Mouse (Mus musculus) monocyte, adult 5-6 weeks (primary cell): ENCODE results near the gene Cyth1. TPM values are rescaled to one million over a fixed set of nuclear protein-coding genes. Genes with fewer than 3 reads are reported as not detected.
A peak's percentile ranks its signal among the peaks of the same experiment; 100 is the strongest.

ENCODE experiments used
- ATAC-seq: fragments of 153-309, 156-312 bp; replicated peaks from 2 replicates; pipeline ENCODE4 v1.8.0; 2017; ENCODE audit warnings: mild to moderate bottlenecking; ENCODE audit not compliant: low TSS enrichment, insufficient number of reproducible peaks, severe bottlenecking, poor library complexity, low FRiP score
- total RNA-seq: library from RNA; stranded (forward); fragments of 200-1000, 200-491, 200-594 nt; gene quantifications from 3 replicates; pipeline ENCODE4 v1.2.3, GENCODE M21; 2017

The Cyth1 gene
- total RNA-seq: 110 to 193 TPM (median 136 TPM) in 3 replicates

DNA sequence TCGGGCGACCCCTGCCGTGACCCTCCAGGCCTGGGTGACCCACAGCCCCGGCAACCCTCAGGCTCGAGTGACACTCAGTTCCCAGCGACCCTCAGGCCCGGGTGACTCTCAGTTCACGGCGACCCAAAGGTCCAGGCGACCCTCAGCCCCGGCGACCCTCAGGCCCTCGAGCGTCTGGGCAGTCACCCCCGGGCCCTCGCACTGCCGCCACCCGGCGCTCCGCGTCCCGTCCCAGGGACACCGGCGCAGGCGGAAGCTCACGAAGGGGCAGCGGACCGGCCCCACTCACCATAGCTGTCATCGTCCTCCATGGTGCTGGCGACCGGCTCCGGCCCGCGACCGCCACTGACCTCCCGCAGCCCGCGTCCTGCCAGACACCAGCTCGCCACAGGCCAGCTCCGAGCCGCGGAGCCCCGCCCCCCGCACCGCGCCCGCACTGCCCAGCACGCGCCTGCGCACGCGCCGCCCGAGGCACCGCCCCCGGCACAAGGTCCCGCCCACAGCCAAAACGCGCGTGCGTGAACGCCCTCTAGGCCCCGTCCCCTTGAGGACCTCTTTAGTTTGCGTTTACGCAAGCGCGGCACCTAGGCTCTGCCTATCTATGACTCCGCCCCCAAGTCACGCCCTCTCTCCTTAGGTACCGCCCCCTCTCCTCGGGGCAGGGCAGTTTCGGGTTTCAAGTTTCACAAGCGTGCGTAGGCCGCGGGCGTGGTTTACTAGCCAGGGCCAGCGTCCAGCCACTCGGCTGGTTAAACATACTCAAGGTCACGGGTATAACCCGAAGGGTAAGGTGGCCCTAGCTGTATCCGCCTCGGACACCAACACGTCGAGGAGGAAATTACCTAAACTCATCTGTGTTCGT, at the start of gene Cyth1:
Cyth1 (minus strand) TSS at position 443 of the 862 bp plus-strand sequence.
- ATAC-seq: peak; percentile 91

DNA sequence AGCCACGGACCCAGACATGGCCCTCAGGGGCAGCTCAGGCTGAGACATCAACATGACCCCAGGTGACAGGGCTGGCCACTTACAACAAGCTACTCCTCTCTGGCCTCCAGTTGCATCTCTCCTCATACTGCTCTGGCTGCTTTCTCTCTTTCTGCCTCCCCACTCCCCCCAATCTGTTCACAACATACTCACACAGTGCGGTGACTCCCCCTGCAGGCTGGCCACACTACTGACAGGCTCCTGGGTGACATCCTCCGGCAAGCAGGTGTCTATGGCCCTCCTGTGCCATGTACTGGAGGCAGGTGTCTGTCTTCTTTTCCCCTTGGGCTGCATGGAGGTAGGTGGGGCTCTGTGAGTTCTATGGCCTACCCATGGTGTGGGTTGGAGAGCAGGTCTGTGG, 49.6 kb upstream of the Cyth1 start:
- no peak for ATAC-seq

DNA sequence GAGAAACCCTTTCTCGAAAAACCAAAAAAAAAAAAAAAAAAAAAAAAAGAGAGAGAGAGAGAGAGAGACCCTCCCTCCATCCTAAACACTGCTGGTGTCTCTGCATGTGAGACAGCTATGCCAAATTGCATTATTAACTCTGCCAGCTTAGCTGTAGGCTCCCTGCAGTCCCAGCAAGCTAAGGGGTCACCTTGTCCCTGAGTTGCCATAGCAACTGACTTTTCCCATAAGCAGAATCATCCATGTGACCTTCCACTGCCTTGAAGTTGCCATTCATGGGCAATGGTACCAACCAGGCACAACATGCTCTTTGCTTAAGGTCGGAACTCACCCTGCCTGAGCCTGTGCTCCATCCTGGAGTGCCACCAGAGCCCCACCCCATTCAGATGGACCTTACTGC, 46.6 kb upstream of the Cyth1 start:
- ATAC-seq: no peak

DNA sequence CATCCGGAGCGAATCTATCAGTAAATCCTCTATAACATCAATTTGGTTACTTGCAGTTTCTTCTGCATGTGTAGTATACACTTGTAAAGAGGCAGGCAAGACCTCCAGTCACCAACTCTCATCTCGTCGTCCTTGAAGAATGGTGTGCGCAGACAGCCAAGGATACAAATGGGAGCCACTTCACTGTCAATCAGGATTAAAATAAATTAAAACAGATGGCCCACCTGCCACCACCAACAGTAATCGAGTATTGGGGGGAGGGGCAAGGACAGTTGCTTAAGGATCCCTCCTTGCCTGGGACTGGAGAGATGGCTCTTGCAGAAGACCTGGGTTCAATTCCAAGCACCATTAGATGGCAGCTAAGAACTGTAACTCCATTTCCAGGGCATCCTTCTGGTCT, 44.3 kb upstream of the Cyth1 start:
- ATAC-seq: no peak

DNA sequence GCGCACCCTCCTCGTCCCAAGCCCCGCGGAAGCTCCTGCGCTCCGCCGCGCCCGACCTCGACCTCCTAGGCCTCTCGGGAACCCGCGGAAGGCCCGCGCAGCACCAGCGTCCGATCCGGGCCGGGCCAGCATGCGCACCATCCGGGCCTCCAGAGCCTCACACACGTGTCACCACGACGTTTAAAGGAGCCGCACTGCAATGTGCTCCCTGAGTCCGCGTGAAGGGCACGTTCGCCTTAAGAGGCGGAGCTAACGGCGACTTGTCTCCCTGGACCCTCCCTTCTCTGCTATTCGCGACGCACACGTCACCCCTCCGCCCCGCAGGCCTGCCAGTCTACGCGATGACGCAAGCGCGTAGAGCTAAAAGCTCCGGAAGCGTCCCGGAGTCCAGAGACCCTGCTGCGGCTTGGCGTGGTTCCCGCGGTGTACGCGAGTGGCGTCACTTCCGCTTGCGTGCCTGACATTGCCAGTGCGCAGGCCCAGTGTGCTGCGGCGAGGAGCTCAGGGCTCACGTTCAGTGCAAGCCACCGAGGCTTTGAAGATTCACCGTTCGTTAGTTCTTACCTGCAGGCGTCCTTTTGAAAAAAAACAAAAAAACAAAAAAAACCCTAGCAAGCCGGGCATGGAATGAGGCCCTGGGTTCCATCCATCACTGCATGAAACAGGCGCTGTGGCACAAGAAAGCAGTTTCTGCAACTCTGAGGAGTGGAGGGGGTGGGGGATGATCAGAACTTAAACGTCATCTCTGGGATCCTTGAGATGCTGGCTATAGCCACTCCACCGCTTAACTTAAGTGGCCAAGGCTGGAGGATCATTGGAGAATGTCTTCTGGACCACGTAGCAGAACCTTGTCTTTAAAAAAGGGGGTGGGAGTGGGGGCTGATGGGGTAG, 41.9 kb upstream of the Cyth1 start, which contains the start of gene Usp36:
Usp36 (minus strand) TSS at position 246 of the 891 bp plus-strand sequence.
- peak; percentile 98 for ATAC-seq

DNA sequence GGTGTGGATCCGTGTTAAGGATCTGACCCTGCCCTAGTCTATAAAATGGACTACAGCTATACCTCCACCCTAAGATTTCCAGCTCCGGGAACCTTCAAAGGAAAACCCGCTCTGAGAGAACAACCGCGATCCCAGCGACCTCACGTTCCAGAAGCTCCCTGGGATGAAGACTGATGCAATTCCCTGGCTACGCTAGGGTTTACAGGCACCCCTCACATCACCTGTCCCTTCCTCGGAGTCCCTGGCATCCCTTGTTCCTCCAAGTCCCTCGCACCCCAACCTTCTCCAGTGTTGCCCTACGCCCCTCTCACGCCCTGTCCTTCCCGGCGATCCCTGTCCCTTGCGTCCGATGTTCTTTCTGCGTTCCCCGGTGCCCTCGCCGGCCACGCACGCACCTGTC, 41.2 kb upstream of the Cyth1 start:
- 0 out of 2 replicates have a peak, but pooled peaks have one; percentile 1 for ATAC-seq

DNA sequence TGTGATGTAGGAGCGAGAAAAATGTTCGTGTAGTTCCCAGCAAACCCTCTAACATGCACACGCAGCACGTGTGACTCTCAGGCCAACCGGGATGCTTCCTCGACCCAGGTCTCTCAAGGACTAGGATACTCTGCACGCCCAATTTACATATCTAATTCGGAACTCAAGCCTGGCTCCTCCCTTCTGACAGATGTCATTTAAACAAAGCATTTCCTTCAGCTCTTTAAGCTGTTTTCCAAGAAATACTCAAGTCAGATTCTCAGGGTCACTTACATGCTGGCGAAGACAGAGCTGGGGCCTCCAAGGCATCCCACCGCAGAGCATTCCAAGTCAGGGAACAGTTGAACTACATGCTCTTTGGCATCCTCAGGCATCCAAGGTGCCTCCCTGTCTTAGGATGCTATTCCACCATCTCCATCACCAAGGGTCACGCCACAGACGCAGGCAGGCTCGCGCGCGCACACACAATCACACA, 40.7 kb upstream of the Cyth1 start:
- no peak for ATAC-seq

DNA sequence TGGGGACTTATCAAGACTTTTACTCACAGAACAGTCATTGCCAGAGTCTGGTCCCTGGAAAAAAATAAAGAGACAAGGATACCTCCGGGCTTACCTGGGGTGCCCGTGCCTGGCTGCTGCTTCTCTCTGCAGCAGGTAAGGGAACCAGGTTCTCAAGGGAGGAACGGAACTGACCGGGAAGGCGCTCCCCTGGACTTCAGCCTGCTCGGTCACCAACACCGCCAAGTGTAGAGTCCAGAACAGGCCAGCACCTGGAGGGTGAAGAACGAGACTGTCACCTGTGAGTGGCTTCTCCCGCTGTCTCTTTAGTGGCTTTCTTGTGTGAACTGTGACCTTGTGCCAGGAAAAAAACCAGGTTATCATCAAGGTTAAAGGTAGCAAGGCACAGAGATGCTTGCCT, 39.2 kb upstream of the Cyth1 start:
- no peak for ATAC-seq

DNA sequence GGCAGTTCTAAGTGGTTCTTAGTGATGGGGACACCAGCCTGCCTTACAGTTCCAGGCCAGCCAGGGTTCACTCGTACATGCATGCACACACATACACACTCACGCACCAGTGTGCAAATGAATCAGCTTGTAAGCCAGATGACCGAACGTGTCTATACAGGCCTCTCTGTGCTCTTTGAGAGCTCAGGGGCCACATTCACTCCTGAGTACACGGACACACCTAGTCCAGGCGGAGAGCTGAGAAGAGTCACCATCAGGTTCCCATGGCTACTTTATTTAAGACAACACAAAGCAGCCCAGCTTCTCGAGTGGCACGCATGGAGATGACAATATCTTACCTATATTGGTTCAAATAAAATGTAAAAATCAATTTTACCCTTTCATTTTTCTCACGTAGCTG, 38.0 kb upstream of the Cyth1 start:
- ATAC-seq: no peak

DNA sequence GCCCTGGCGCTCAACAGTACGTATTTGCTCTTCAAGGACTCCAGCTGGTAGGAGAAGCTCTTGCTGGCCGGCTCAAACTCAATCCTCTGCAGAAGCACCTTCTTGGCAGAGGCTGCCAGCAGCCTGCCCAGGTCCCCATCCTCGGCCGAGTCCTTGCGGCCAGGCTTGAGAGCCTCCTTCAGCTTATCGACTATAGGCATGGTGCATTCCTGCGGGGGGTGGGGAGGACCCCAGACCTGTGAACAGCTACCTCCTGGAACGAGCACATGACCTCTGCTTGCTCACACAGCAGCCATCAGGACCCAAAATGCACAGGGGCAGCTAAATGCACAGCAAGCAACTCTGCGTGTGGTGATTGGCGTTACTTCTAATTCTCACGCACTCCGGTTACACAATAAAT, 37.4 kb upstream of the Cyth1 start:
- ATAC-seq: no peak

DNA sequence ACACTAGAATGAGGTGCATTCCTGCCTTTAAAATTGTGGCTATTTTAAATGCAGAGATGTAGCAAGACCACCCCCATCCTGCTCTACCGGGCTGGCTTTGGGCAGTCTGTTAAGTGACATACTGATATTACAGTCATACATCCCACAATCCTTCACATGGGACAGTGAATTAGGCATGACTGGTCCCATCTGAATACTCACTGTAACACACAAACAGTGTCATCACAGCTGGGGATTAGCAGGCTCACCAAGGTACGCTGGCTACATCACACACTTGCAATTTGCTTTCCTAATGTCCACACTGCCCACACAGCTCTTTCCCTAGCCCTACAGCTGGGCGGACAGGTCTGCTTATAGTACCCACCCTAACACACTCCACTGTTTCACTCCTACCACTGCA, 31.8 kb upstream of the Cyth1 start:
- ATAC-seq: no peak

DNA sequence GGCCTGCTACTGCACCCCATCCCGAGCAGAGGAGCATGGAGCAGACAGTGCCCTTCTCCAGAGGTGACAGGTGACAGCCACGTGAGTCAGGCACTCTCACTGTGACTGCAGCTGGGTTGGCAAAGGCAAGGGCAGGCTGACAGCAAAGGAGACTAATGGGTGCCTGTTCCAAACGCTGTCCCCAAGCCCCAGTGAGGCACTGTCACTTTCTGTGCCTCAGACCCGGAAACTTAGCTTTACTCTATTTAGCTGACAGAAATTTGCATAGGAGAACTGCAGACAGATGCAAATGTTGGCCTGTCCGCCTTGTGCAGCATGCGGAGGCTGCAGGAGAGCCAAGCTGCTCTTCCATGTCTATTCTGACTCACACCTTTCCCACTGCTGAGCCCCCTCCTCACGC, 27.9 kb upstream of the Cyth1 start:
- ATAC-seq: no peak

DNA sequence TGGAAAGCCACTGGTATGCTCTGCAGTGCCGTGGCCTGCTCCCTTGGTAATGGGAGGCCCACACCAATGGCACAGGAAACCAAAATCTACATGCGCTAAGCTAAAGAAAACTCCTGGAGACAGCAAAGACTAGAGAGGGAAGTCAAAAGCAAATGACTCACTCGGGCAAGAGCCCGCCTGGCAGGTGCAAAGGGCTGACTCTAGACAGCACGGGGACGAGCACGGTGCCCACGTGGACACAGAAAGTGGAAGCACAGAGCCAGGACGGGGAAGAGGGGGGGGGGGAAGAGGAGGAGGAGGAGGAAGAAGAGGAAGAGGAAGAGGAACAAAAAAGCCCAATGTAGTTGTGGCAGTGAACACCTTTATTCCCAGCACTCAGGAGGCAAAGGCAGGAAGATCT, 26.7 kb upstream of the Cyth1 start:
- ATAC-seq: no peak

DNA sequence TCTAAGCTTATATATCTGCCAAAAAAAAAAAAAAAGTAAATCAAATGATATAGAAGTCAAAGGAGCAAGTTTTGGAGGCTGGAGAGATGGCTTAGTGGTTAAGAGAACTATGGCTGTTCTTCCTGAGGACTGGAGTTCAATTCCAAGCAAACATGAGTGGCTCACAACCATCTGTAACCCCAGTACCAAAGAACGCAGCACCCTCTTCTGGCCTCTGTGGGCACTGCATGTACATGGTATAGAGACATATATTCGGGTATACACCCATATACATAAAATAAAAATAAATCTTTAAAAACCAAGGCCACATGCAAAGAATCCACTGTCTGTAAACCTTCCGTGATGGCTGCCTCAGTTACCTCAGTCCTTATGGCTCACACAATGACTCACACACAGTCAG, 21.4 kb upstream of the Cyth1 start:
- no peak for ATAC-seq

DNA sequence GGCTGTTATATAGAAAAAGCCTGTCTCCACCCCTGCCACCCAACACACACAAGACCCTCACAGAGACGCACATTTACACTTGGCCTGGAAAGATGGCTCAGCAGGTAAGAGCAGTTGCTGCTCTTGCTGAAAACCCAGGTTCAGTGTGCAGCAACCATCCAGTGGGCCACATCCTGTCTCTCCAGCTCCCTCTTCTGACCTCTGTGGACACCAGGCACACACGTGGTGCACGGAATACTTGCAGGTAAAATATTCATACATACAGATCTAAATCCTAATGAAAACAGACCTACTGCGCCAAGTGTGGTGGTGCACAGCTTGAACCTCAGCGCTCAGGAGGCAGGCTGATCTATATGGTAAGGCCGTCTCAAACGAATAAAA, 18.3 kb upstream of the Cyth1 start:
- ATAC-seq: no peak

DNA sequence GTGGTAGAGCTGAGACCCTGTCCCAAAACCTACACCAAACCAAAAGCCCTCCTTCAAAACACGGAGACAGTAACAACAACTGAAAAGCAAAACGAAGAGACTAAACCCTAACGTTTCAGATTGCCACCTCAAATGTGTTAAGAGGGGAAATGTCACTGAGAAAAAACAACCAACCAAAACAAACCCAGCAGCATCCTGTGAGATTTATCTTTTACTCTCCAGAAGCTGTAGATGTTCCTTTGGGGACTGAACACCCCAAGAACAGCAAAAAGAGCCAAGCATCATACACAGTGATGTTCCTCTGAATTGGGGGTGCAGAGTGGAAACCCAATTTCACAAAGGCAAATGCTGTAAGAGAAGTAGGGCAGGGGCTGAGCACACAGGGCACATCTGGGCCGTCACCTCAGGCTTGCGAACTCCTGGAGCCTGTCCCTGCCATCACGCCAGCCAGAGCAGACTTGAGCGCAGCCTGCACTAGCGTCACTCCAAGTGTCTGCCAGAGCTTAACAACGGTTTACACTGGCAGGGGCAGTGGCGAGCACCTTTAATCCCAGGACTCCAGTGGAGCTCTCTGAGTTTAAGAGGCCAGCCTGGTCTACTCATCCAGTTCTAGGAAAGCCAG, 17.8 kb upstream of the Cyth1 start:
- no peak for ATAC-seq

DNA sequence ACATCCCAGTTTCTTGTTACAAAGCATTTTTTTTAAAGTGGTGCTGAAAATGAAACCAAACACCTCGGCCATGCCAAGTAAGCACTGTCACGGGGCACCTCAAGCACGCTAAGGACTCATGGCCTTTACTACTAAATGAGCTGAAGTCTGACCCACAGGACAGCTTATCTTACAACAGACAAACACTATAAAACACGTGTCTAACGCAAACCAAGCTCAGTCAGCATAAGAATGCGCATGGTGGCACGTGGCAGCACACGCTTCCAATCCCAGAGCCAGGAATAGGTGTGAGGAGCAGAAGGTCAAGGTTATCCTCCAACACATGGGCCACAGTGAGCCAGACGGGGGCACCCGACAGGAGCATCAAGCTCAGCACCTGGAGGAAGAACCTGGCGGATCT, 17.2 kb upstream of the Cyth1 start:
- ATAC-seq: no peak

DNA sequence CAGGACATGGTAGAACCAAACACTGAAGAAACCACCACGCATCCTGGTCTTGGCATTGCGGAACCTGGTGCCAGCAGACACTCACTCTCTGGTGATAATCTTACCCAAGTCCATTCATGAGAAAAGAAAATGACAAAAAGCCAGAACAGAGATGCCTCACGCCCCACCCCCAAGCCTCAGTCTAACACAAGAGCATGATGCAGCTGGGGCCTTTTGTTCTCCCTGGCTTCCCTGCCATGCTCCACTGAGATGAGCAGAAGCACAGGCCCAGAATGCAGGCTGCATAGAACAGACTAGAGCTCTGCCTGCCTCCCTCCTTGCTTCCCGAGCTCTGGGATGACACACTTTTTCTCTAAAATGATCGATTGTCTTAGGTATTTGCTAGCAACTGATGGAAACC, 14.8 kb upstream of the Cyth1 start:
- ATAC-seq: no peak

DNA sequence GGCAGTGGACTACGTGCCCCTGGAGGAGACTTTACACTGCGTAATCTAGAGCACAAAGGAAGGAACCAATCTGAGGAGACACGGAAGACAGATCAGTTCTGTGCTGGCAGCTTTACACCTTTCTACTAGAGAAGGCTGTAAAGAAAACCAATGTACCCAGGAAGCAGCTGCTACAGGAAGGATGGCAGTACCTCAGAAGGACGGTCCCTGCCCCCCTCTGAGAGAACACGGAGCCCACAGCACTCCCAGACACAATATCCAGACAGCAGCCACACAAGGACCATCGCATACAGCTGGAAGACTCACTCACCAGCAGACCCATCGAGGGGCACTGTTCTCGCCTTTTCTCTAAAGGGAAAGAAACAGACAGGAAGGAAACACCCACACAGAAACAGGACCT, 11.7 kb upstream of the Cyth1 start:
- no peak for ATAC-seq
